Mouse (Mus musculus) gastrocnemius, postnatal 14 days (tissue): ENCODE results near the gene Aff4. TPM values are rescaled to one million over a fixed set of nuclear protein-coding genes. Genes with fewer than 3 reads are reported as not detected.
A peak's percentile ranks its signal among the peaks of the same experiment; 100 is the strongest.
"Not testable (repeated sequence)": the region's sequence is repeated elsewhere in the genome, so short reads cannot be mapped to it uniquely, and the experiment has no call there.

Experiments
- DNase-seq: peaks from one replicate; pipeline ENCODE4 v3.0.0; 2021; ENCODE audit warnings: mixed read lengths
- intact Hi-C: fragments of 180-260 bp; cut with DNase I; formaldehyde crosslinking; loops from one replicate; pipeline ENCODE4 v1.15.1; 2025; ENCODE audit warnings: low total_unique reads
- total RNA-seq, 2 experiments: library from RNA; stranded (reverse); gene quantifications; 2 replicates each; pipeline ENCODE4 v1.2.3; 2021

The Aff4 gene
- total RNA-seq, 2 experiments from 2014 or later = 82.6 to 94.5 TPM

- no peak for DNase-seq
- intact Hi-C loops = no loop called here
These were observed 72.4 kb downstream of the Aff4 start, which contains the start of gene Leap2 for GRCm38 (mm10) chr11:53423036-53423435. Gene Leap2 (minus strand): TSS chr11:53423170.

DNA sequence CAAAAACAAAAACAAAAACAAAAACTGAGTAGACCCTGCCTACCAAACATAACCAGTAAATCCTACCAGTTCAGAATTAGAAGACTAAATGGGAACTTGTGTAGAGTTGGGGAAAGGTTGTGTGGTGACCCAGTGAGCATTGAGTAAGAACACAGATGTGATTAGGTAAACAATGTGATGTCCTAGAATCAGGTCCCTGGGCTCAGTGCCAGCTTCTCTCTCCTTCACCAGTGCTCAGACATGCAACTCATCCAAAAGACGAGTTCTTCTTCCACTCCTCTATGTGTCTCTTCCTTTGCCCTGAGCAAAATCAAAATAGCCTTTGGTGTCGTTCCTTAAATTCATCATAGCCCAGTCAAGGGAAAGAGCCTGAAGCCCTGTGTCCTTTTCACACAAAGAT lies 74.2 kb downstream of the Aff4 start:
- intact Hi-C loops = no loop called here
- DNase-seq = no peak

GRCm38 (mm10) chr11:53425251-53425650 lies 74.6 kb downstream of the Aff4 start:
- intact Hi-C loops = no loop called here
- DNase-seq = no peak

DNA sequence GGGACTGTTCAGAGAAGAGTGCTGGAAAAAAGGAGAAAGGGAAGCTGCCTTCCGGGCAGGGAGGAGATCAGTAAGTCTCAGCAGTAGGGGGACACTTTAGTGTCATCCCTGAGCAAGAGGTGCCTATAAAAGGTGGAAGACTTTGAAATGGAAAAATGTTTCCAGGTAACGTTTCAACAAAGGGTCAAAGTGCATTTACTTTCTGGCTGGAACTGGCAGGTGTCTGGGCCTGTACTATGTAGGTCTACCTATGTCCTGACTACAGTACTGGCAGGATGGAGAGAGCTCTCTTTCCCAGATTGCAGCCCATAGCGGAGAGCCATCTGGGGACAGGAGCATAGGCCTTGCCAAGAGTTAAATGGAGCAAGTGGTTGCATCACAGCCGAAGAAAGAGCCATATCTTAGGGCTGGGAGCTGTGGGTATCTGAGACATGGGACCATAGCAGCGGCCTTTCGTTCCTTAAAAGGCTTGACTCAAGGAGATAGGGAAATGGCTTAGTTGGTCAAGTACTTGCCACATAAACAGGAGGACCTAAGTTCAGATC lies 75.2 kb downstream of the Aff4 start:
- DNase-seq = no peak
- intact Hi-C loops = no loop called here

DNA sequence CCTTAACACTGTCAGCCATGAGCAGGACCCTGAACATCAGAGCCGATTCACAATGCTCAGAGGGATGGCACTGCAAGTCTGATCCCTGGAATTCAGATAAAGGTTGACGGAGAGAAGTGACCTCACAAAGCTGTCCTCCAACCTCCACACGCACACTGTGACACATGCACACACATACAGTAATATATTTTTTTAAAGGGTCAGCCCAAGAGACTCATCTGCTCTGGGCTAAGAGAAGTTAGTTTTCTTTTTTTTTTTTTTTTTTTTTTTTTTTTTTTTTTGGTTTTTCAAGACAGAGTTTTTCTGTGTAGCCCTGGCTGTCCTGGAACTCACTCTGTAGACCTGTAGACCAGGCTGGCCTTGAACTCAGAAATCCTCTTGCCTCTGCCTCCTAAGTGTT lies 76.3 kb downstream of the Aff4 start:
- intact Hi-C loops, DNase-seq: not testable (repeated sequence)

DNA sequence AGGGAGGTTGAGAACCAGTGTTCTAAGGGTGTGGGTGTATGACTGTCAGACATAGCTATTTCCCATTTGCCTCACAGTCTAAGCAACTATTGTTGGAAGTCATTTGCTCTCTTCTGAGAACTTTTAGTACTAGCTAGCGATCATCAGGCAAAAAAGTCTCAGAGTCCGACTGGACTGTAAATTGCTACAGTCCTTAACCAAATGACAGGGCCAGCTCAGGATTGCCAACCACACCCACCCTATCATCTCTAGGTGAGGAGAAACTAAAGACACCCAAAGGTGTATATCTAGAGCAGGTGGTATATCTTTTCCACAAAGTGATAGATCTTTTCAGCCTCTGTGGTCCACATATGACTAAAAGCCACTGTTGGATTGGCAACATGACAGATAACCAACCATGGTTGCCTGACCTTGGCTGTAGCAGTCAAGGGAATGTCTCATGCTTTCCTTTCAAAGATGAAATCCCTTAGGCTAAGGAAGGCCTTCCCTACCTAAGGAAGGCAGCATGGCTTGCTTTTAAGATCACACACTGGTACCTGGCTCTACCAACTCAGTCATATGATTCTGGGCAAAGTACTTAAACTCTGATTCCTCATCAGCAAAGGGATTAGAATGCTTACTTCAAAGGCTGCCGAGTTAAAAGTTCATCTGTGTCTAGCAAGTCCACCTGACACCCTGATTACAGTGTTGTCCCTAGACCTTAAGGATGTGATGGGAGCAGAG lies 77.5 kb downstream of the Aff4 start:
- no peak for DNase-seq
- intact Hi-C loops = no loop called here

DNA sequence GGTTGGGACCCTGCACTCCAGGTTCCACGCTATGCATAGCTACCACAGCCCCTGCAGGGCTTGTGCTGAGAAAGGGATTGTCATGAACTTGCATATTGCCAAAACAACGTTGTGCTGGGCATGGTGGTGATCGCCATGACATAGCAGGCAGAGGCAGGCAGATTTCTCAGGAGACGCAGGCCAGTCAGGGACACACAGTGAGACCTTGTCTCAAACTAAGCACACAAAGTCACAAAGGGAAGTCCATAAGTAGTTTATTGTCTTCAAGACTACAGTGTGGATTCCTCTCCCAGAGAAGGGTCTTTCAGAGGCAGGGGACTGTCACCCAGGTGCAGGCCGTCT lies 78.1 kb downstream of the Aff4 start:
- DNase-seq = no peak
- intact Hi-C loops = no loop called here

- no peak for DNase-seq
- intact Hi-C loops = no loop called here
These were observed 78.5 kb downstream of the Aff4 start for GRCm38 (mm10) chr11:53429182-53429581.

DNA sequence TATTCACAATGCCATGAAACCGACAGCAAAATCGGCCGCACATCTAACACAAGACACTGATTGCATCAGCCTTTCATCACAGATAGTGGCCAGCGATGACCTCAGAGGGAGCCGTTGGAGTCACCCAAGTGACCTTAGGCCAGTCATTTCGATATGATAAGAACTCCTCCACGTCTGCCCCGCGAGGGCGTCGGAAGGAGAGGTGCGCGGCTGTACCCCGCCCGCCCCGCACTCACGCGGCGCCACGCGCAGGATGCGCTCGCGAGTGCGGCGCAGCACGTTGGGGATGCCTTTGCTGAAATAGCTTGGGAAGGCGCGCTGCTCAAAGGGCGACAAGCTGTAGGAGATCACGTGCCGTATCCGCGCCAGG lies 79.7 kb downstream of the Aff4 start:
- intact Hi-C loops = no loop called here
- no peak for DNase-seq

DNA sequence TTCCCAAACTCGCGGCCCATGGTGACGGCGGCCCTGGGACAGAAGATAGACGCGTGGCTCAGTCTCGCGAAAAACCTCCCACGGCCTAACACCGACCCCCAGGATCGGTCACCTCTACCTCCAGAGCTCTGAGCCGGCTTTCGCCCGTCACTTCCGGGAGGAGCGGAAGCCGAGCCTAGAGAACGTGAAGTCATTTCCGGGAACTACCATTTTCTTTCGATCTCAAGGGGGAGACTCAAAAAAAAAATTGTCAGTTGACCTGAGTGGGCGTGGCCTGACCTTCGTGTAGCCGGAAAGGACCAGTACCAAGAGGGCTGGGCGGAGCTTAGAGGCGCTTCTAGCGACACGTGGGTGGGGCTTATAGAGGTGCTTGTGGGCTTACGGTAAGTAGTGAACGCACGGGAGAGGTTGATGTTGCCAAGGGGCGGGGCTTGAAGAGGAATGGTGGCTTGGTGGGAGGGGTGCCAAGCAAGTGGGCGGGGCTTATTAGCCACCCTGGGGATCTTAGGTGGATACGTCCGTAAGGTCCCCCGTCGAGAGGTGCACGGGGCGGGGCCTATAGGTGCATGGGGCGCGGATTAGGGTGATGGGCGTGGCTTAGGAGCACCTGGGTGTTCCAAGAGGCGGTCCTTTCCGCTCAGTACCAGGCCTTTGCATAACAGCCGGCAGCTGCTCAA lies 80.2 kb downstream of the Aff4 start, which contains the start of the genes Uqcrq and Gdf9:
Uqcrq (minus strand) TSS at position 162 of the 677 bp plus-strand sequence.
Gdf9 (plus strand) TSS at position 354 of the 677 bp plus-strand sequence.
- intact Hi-C loops = no loop called here
- peak; percentile 97 for DNase-seq

DNA sequence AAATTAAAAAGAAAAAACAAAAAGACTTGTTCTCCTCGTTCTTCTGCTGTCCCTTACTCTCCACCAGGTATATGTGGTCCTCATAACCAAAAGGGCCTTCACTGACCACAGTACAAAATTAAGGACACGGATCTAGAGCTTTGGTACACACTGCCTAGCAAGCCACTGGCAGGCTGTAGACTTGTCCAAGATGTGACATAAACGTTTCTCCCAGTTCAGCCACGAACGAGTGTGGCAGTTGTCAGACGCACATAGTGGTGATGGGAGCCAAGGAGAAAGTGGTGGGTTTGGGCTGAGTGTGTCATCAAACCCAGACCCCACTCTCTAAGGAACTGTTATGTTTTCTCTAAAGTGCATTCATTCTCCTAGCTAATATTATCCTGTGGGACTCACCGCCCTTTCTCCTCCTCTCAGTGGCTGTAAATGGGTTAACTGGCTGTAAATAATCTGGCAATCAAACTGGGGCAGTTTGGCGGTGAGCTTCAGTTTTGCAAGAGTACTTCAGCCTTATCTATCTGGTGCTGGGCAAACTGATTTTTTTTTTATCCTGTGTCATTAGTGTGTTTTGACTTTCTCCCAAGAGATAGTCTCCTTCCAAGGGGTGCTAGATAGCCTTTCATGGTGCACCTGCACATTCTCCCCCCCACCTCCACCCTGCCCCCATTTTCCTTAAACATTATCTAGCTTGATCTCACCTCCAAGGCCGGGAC lies 80.9 kb downstream of the Aff4 start:
- intact Hi-C loops = no loop called here
- DNase-seq = no peak

DNA sequence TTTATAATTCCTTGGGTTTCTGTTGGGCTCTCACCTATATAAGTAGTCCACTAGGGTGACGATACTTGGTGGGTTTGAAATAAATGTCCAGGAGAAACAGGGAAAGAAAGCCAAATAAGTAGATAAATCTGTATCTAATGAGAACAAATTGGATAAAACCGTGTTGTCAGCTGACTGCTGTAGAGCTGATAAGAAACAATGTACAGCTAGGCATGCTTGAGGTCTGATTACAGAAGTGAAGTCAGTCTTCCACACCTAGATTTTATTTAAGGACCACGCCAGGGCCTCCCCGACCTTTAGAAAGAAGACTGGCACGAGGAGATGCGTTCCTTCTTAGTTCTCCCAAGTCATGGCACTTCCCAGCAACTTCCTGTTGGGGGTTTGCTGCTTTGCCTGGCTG lies 82.4 kb downstream of the Aff4 start:
- no peak for DNase-seq
- intact Hi-C loops = no loop called here

- DNase-seq = no peak
- intact Hi-C loops = no loop called here
These were observed 84.9 kb downstream of the Aff4 start for GRCm38 (mm10) chr11:53435504-53435903.

GRCm38 (mm10) chr11:53436338-53436737 lies 85.7 kb downstream of the Aff4 start:
- no peak for DNase-seq
- intact Hi-C loops = no loop called here

GRCm38 (mm10) chr11:53441921-53442320 lies 91.3 kb downstream of the Aff4 start:
- intact Hi-C loops = no loop called here
- DNase-seq = no peak

DNA sequence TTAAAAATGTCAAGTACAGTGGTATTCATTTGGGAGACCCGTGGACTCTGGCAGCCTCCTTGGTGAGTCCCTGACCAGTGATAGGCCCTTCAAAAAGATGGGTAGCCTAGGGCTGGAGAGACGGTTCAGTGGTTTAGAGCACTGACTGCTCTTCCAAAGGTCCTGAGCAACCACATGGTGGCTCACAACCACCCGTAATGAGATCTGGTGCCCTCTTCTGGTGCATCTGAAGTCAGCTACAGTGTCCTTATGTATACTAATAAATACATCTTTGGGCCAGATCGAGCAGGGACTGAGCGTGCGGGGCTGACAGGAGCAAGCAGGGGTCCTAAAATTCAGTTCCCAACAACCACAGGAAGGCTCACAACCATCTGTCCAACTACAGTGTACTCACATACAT lies 93.2 kb downstream of the Aff4 start:
- no peak for DNase-seq
- intact Hi-C loops = no loop called here

GRCm38 (mm10) chr11:53445562-53445961 lies 94.9 kb downstream of the Aff4 start:
- intact Hi-C loops = no loop called here
- DNase-seq = no peak

GRCm38 (mm10) chr11:53446183-53446582 lies 95.5 kb downstream of the Aff4 start:
- intact Hi-C loops = no loop called here

GRCm38 (mm10) chr11:53447996-53448395 lies 97.4 kb downstream of the Aff4 start:
- intact Hi-C loops = no loop called here
- no peak for DNase-seq

More at GRCm38 (mm10) chr11:53446183-53446582, 95.5 kb downstream of the Aff4 start:
- no peak for DNase-seq

- peak; percentile 25 for DNase-seq
- intact Hi-C loops = no loop called here
These were observed 97.9 kb downstream of the Aff4 start for GRCm38 (mm10) chr11:53448529-53448928.
